Mouse (Mus musculus) sigmoid colon, adult 10 weeks (tissue): ENCODE results near the gene Mbtps1. TPM values are rescaled to one million over a fixed set of nuclear protein-coding genes. Genes with fewer than 3 reads are reported as not detected.

Experiments used
- polyA plus RNA-seq: library from polyadenylated mRNA; stranded (reverse); fragments of 350-450 nt; fragmentation: Illumina TruSeq; extraction: RNeasy Lipid Tissue Mini Kit (QIAGEN cat#74804); gene quantifications from one replicate; pipeline ENCODE4 v1.2.3, GENCODE M21; 2014; ENCODE audit warnings: low read depth, low replicate concordance

Gene Mbtps1
- 46.7 TPM for polyA plus RNA-seq

GRCm38 (mm10) chr8:119558603-119559401, at the start of gene Mbtps1:
Gene Mbtps1 (minus strand): TSS chr8:119558735.

DNA sequence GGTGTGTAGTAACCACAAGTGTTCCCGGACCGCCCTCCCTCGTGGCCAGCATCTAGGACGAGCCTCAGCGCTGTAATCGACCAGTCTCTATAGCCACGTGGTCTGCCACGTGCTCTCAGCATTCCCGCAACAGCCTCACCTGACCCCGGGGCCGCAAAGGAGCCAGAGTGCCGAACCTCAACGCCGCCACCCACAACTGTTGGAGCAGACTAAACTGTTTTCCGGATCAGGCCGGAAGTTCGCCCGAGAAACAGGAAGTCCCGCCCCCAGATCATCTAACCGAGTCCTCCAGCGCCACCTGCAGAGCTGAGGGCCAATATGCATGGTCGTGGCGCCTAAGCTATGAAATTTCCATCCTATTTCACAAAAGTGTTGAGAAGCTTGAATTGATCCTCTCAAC, 46.5 kb upstream of the Mbtps1 start, which contains the start of gene Taf1c:
TSS of gene Taf1c (minus strand) at position 227 of the 400 bp plus-strand sequence.

DNA sequence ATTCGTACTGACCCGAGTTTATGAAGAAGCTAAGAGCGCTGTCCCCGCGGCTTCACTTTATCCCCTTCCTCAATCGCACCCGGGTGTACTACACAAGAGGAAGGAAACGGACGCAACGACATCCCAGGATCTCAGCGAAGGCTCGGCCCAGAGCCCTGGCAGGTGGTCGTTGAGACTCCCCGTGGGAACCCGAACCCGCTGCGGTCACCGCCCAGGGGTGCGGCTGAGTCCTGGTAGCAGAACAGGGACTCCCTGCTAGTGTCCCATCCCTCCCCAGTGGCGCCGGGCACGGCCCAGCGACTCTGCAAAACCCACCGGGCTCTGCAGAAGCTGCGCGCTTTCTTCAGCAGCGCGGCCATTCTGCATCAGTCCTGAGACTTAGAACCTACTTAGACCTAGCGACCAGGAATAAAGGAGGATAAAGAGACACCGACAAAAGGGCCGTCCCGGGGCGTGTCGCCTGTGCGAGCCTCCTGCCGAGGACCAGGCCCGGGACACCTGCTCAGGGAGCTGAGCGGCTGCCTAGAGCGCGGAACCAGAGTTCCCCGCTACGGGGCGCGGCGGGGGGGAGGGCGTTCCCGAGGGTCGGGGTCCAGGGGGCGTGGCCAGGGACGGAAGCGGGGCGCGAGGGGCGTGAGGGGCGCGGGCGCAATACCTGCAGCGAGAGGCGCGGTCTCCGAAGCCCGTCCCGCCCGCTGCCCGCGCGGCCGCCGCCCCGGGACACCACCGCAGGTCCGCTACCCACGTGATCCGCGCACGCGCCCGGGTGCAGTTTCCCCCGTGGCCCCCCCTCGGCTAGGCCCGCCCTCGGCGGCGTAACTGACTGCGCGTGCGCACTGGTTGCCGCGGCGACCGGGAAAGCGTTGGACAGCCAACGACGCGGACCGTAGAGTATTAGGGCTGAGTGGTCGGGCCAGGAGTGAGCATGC, 16.2 kb upstream of the Mbtps1 start, which contains the start of the genes Hsdl1 and Dnaaf1:
TSS of gene Hsdl1 (minus strand) at position 747 of the 929 bp plus-strand sequence.
TSS of gene Dnaaf1 (plus strand) at position 799 of the 929 bp plus-strand sequence.

GRCm38 (mm10) chr8:119501598-119501997, 56.9 kb downstream of the Mbtps1 start, which contains the start of gene Slc38a8:
Gene Slc38a8 (minus strand): TSS chr8:119501698.

Other genes starting within 250 kb of the Mbtps1 start
- 177 TPM for gene Hsbp1, start 214.2 kb downstream of the Mbtps1 start, polyA plus RNA-seq
- 0.69 TPM for gene Mlycd, start 163.9 kb downstream of the Mbtps1 start, polyA plus RNA-seq
- gene Osgin1, start 124.6 kb downstream of the Mbtps1 start, polyA plus RNA-seq, result not detected
- gene Necab2, start 112.0 kb downstream of the Mbtps1 start, polyA plus RNA-seq, result not detected
- gene Slc38a8, start 57.0 kb downstream of the Mbtps1 start, polyA plus RNA-seq, result not detected
- 11.4 TPM for gene Hsdl1, start 16.4 kb upstream of the Mbtps1 start, polyA plus RNA-seq
- gene Dnaaf1, start 16.5 kb upstream of the Mbtps1 start, polyA plus RNA-seq, result 0.19 TPM
- not detected for gene Taf1c, start 46.5 kb upstream of the Mbtps1 start, polyA plus RNA-seq
- gene Adad2, start 54.0 kb upstream of the Mbtps1 start, polyA plus RNA-seq, result not detected
- gene Kcng4, start 76.9 kb upstream of the Mbtps1 start, polyA plus RNA-seq, result 0.09 TPM
- gene Wfdc1, start 107.6 kb upstream of the Mbtps1 start, polyA plus RNA-seq, result 5.8 TPM
- gene Atp2c2, start 141.3 kb upstream of the Mbtps1 start, polyA plus RNA-seq, result 0.85 TPM
- 2.5 TPM for gene Tldc1, start 219.7 kb upstream of the Mbtps1 start, polyA plus RNA-seq